Mouse (Mus musculus) forebrain, embryonic 13.5 days (tissue): ENCODE measurements around the gene Cpne5. TPM values are rescaled to one million over a fixed set of nuclear protein-coding genes. Genes with fewer than 3 reads are reported as not detected.

ENCODE experiments used
- ATAC-seq: fragments of 200-750 bp; cut with Nextera tagmentation; 2 replicates; pipeline ENCODE4 v1.8.0; 2017
- H3K27ac ChIP-seq: fragments of 300-500 bp; sonication (generic); 2 replicates; pipeline ENCODE4 v1.5.1; 2015; ENCODE audit warnings: inconsistent platforms, mild to moderate bottlenecking, moderate library complexity
- H3K27me3 ChIP-seq: fragments of 300-500 bp; sonication (generic); 2 replicates; pipeline ENCODE4 v1.6.1; 2015; ENCODE audit warnings: mild to moderate bottlenecking, inconsistent platforms
- H3K36me3 ChIP-seq: fragments of 300-500 bp; sonication (generic); 2 replicates; pipeline ENCODE4 v1.6.1; 2015; ENCODE audit warnings: mild to moderate bottlenecking, inconsistent platforms; ENCODE audit not compliant: poor library complexity, severe bottlenecking
- H3K4me1 ChIP-seq: fragments of 300-500 bp; sonication (generic); 2 replicates; pipeline ENCODE4 v1.6.1; 2015; ENCODE audit warnings: inconsistent platforms
- H3K4me2 ChIP-seq: fragments of 300-500 bp; sonication (generic); 2 replicates; pipeline ENCODE4 v1.6.1; 2015; ENCODE audit warnings: inconsistent platforms, mild to moderate bottlenecking, moderate library complexity
- H3K4me3 ChIP-seq: fragments of 300-500 bp; sonication (generic); 2 replicates; pipeline ENCODE4 v1.5.1; 2015; ENCODE audit warnings: mild to moderate bottlenecking, inconsistent platforms
- H3K9ac ChIP-seq: fragments of 300-500 bp; sonication (generic); 2 replicates; pipeline ENCODE4 v1.6.1; 2015; ENCODE audit warnings: mild to moderate bottlenecking, inconsistent platforms
- H3K9me3 ChIP-seq: fragments of 300-500 bp; sonication (generic); replicated peaks from 2 replicates; pipeline ENCODE4 v1.6.1; 2016; ENCODE audit warnings: inconsistent platforms
- WGBS: fragments of 180-500 bp; shearing (Covaris S2); methylation state at CpG from one replicate; pipeline ENCODE4 v1.1.7; 2015; 5-methylcytosine and 5-hydroxymethylcytosine counted together
- polyA plus RNA-seq: library from polyadenylated mRNA; unstranded; fragments of >200 nt; fragmentation: Nextera tagmentation; extraction: Ambion mirVana; gene quantifications from 2 replicates; pipeline ENCODE4 v1.2.1, GENCODE M21; 2015

Cpne5 gene
- polyA plus RNA-seq, 1 experiment from 2014 or later = 13.0 TPM

- H3K9ac ChIP-seq = 0 out of 2 replicates have a peak overlapping the region, but pooled peaks have one; percentile 7
- H3K27me3 ChIP-seq = no peaks in the 10 kb centered on the region
- no peak overlapping the region for H3K4me3 ChIP-seq
- peak overlapping the region; percentile 28 for H3K4me2 ChIP-seq
- ATAC-seq = 0 out of 2 replicates have a peak, but pooled peaks have one; percentile 21
- WGBS = 9% methylated on average over 17 of the region's 17 CpGs
- peaks cover 24% of the 10 kb centered on the region for H3K4me1 ChIP-seq
- no peaks in the 10 kb centered on the region for H3K36me3 ChIP-seq
- H3K9me3 ChIP-seq = no peaks in the 10 kb centered on the region
- H3K27ac ChIP-seq = 0 out of 2 replicates have a peak overlapping the region, but pooled peaks have one; percentile 72
Measured at GRCm38 (mm10) chr17:29164469-29165111, 73.4 kb downstream of the Cpne5 start.

DNA sequence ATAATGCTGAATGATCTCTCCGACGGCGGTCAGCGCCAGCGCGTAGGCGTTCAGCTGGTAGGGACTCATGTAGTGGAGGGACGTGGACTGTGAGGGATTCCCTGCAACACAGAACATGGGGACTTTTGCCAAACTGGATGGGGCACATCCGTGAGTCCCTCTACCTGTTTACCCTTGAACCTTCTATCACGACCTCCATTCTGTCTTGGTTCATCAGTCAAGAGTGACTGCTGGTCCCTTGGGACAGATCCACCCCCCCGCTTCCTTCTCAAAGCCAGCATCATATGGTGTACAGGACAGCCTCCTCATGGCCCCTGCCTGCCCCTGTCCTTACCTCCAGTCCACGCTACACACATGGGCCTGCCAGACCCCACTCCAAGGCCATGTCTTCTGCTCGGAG lies 75.6 kb downstream of the Cpne5 start:
- H3K9me3 ChIP-seq = no peaks in the 10 kb centered on the region
- peaks cover 24% of the 10 kb centered on the region for H3K4me1 ChIP-seq
- no peak for ATAC-seq
- WGBS = 93% methylated on average over 13 of the region's 13 CpGs
- H3K4me2 ChIP-seq = no peak overlapping the region
- H3K36me3 ChIP-seq = no peaks in the 10 kb centered on the region
- no peak overlapping the region for H3K9ac ChIP-seq
- no peaks in the 10 kb centered on the region for H3K27me3 ChIP-seq
- H3K27ac ChIP-seq = no peak overlapping the region
- H3K4me3 ChIP-seq = no peak overlapping the region

- no peak for ATAC-seq
- Histone ChIP-seq H3K36me3 (no peaks in the 10 kb centered on the region), H3K27me3 (no peaks in the 10 kb centered on the region), H3K9ac (no peak overlapping the region), H3K4me2 (no peak overlapping the region), H3K27ac (no peak overlapping the region), H3K4me1 (peaks cover 28% of the 10 kb centered on the region), H3K4me3 (no peak overlapping the region), H3K9me3 (no peaks in the 10 kb centered on the region)
- WGBS = 85% methylated on average over 16 of the region's 16 CpGs
Measured at GRCm38 (mm10) chr17:29159743-29160455, 78.1 kb downstream of the Cpne5 start.

DNA sequence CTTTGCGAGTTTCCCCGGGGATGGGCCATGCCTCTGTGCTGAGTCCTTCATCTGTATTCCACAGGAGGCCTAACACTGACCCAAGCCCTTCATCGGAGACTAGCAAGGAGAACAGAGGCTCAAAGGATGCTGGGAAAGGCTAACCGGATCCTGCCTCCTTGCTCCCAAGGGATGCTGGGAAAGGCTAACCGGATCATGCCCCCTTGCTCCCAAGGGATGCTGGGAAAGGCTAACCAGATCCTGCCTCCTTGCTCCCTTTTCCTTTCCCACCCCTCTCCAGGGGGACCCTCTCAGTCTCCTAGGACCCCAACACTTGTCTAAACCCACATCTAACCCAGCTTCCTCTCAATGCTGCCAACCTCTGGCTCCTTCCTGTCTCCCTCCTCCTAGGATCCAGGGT lies 78.6 kb downstream of the Cpne5 start:
- Histone ChIP-seq H3K9me3 (no peaks in the 10 kb centered on the region), H3K4me1 (peaks cover 22% of the 10 kb centered on the region), H3K9ac (no peak overlapping the region), H3K27ac (no peak overlapping the region), H3K4me2 (no peak overlapping the region), H3K4me3 (no peak overlapping the region), H3K27me3 (no peaks in the 10 kb centered on the region), H3K36me3 (no peaks in the 10 kb centered on the region)
- no peak for ATAC-seq
- 92% methylated on average over 5 of the region's 5 CpGs for WGBS

DNA sequence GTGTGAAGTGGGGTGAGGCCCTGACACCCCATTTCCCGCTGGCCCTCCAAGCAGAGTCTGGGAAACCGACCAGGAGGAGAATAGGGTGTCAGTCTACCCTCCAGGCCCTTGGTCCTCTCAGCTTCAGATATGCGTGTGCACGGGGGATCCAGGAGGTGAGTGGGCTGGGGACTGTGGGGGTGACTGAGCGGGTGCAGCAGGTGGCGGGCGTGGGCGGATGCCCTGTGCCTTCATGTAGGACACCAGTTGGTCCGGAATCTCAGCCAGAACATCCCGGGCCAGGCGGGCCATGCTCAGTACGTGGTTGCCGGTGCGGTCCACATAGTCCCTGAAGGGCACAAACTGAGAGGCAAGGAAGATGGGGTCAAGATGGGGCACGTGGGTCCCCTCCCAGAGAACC lies 79.1 kb downstream of the Cpne5 start:
- no peak overlapping the region for H3K4me2 ChIP-seq
- no peaks in the 10 kb centered on the region for H3K36me3 ChIP-seq
- no peak overlapping the region for H3K27ac ChIP-seq
- no peak overlapping the region for H3K4me3 ChIP-seq
- WGBS = 91% methylated on average over 15 of the region's 15 CpGs
- no peaks in the 10 kb centered on the region for H3K27me3 ChIP-seq
- H3K4me1 ChIP-seq = peaks cover 18% of the 10 kb centered on the region
- ATAC-seq = no peak
- no peak overlapping the region for H3K9ac ChIP-seq
- no peaks in the 10 kb centered on the region for H3K9me3 ChIP-seq

DNA sequence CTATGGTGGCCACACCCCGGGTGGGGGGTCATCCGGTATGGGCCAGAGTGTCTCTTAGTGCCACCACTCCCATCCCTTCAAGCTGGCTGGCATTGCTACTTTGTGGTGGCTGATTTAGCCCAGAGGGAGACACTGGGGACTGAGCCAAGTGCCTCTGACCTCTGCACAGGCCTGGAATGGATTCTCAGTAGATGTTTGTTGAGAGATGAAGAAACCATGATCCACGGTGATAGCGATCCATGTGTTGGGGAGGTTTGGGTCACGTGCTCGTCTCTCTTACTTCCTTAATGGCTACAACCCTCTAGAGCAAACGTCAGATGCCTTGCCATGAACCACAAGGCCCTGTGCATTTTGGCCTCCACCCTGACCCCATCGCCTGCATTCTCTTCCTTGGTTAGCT lies 81.1 kb downstream of the Cpne5 start:
- H3K4me2 ChIP-seq = no peak overlapping the region
- H3K4me3 ChIP-seq = no peak overlapping the region
- no peak for ATAC-seq
- H3K9me3 ChIP-seq = no peaks in the 10 kb centered on the region
- peaks cover 17% of the 10 kb centered on the region for H3K4me1 ChIP-seq
- H3K27ac ChIP-seq = no peak overlapping the region
- H3K36me3 ChIP-seq = no peaks in the 10 kb centered on the region
- H3K9ac ChIP-seq = no peak overlapping the region
- 92% methylated on average over 8 of the region's 8 CpGs for WGBS
- no peaks in the 10 kb centered on the region for H3K27me3 ChIP-seq

DNA sequence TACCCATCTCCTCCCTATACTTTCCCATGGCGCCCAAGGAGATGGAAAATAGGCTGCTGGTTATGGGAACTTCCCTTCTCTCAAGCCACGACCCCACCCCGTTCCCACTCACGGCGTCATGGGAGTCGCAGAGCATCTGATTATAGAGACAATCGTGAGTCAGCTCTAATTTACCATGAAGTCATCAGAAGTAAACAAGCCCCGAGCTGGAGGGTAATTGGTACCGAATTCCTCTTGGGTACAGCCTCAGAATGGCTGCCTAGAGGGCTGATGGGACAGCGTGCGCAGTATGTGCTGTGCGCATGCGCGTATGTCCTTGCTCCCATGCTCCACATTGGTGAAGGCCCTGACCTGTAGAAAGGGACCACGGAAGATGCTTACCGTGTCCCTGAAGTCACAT lies 81.6 kb downstream of the Cpne5 start:
- H3K27me3 ChIP-seq = no peaks in the 10 kb centered on the region
- H3K4me1 ChIP-seq = peaks cover 17% of the 10 kb centered on the region
- 80% methylated on average over 16 of the region's 16 CpGs for WGBS
- no peak overlapping the region for H3K9ac ChIP-seq
- no peak overlapping the region for H3K4me2 ChIP-seq
- no peaks in the 10 kb centered on the region for H3K36me3 ChIP-seq
- H3K9me3 ChIP-seq = no peaks in the 10 kb centered on the region
- no peak overlapping the region for H3K4me3 ChIP-seq
- no peak overlapping the region for H3K27ac ChIP-seq
- no peak for ATAC-seq

GRCm38 (mm10) chr17:29155355-29156135 lies 82.4 kb downstream of the Cpne5 start:
- Histone ChIP-seq H3K27ac (no peak overlapping the region), H3K36me3 (no peaks in the 10 kb centered on the region), H3K4me2 (no peak overlapping the region), H3K9me3 (no peaks in the 10 kb centered on the region), H3K27me3 (no peaks in the 10 kb centered on the region), H3K9ac (no peak overlapping the region), H3K4me1 (peaks cover 17% of the 10 kb centered on the region), H3K4me3 (no peak overlapping the region)
- 49% methylated on average over 12 of the region's 12 CpGs for WGBS
- ATAC-seq = no peak

GRCm38 (mm10) chr17:29154247-29154646 lies 83.7 kb downstream of the Cpne5 start:
- 84% methylated on average over 13 of the region's 13 CpGs for WGBS
- peaks cover 17% of the 10 kb centered on the region for H3K4me1 ChIP-seq
- no peak for ATAC-seq
- no peaks in the 10 kb centered on the region for H3K36me3 ChIP-seq
- H3K27me3 ChIP-seq = no peaks in the 10 kb centered on the region
- no peaks in the 10 kb centered on the region for H3K9me3 ChIP-seq
- H3K9ac ChIP-seq = no peak overlapping the region
- H3K4me3 ChIP-seq = no peak overlapping the region
- H3K27ac ChIP-seq = no peak overlapping the region
- no peak overlapping the region for H3K4me2 ChIP-seq

DNA sequence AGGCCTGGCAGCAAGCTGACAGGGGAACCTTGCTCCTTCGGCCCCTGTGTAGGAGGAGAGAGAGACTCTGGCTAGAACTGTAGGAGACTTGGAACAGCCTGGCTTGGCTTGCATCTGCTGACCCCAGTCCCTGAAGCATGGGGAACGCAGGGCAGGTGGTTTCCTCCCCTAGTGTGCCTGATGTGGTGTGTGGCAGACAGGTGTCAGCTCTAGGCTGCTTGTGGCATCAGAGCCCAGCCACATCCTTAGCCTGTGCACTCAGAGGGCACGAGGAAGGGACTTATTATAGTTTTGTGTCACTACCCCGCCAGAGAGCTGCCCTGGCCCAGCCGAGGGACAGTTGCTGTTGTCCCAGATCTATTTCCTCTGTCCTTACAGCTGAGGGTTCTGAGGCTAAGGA lies 85.4 kb downstream of the Cpne5 start:
- Histone ChIP-seq H3K4me1 (peaks cover 24% of the 10 kb centered on the region), H3K4me3 (no peak overlapping the region), H3K9me3 (no peaks in the 10 kb centered on the region), H3K27ac (no peak overlapping the region), H3K27me3 (no peaks in the 10 kb centered on the region), H3K4me2 (no peak overlapping the region), H3K36me3 (no peaks in the 10 kb centered on the region), H3K9ac (no peak overlapping the region)
- WGBS = 81% methylated on average over 5 of the region's 5 CpGs
- ATAC-seq = no peak

GRCm38 (mm10) chr17:29149766-29150165 lies 88.2 kb downstream of the Cpne5 start:
- H3K27me3 ChIP-seq = no peaks in the 10 kb centered on the region
- H3K9me3 ChIP-seq = no peaks in the 10 kb centered on the region
- H3K9ac ChIP-seq = no peak overlapping the region
- ATAC-seq = no peak
- no peak overlapping the region for H3K27ac ChIP-seq
- 75% methylated on average over 7 of the region's 7 CpGs for WGBS
- H3K4me1 ChIP-seq = peaks cover 7% of the 10 kb centered on the region; the same call in 1 of the 2 replicates
- H3K4me2 ChIP-seq = no peak overlapping the region
- no peaks in the 10 kb centered on the region for H3K36me3 ChIP-seq
- no peak overlapping the region for H3K4me3 ChIP-seq

DNA sequence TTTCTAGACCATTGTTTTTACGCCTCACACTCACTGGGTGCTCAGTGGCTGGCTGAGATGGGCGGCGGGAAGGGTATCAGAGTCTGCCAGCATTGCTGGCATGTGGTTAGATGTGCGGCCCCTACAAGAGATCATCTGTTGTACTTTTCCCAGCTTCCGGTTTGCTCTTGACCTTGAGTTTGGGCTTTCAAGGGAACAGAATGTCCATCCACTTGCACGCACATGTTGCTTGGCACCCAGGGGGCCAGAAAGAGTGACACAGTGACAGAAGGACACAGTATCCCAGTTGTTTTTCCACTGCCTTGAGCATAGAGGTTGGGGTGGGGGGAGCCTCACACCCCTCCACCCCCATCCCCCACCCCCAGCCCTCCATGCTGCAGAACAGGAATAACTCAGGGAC lies 90.2 kb downstream of the Cpne5 start:
- no peak for ATAC-seq
- no peaks in the 10 kb centered on the region for H3K27me3 ChIP-seq
- H3K9me3 ChIP-seq = no peaks in the 10 kb centered on the region
- H3K27ac ChIP-seq = no peak overlapping the region
- H3K4me3 ChIP-seq = no peak overlapping the region
- H3K4me2 ChIP-seq = no peak overlapping the region
- peaks cover 7% of the 10 kb centered on the region; the same call in 1 of the 2 replicates for H3K4me1 ChIP-seq
- WGBS = 72% methylated on average over 6 of the region's 6 CpGs
- no peaks in the 10 kb centered on the region for H3K36me3 ChIP-seq
- H3K9ac ChIP-seq = no peak overlapping the region
